Mouse (Mus musculus): ENCODE results near the gene Erp29. TPM values are rescaled to one million over a fixed set of nuclear protein-coding genes. Genes with fewer than 3 reads are reported as not detected.

Gene Erp29
- polyA plus RNA-seq, 1 experiment from 2014 or later, result 145 TPM

DNA sequence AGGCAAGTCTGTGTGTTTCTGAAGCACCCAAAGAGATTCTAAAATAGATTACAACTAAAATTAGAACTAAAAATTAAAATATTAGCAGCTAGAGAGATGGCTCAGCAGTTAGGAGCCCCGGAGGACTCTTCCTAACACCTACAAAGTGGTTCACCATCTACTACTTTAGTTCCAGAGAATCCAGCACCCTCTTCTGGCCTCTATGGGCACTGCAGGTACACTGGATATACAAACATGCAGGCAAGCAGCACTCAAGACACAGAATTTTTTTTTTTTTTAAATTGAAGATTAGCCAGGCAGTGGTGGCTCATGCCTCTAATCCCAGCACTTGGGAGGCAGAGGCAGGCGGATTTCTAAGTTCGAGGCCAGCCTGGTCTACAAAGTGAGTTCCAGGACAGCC lies 8.8 kb downstream of the Erp29 start:
- Histone ChIP-seq H3K9ac (no peak overlapping the region), H3K27me3 (no peaks in the 10 kb centered on the region), H3K36me3 (peaks cover 90% of the 10 kb centered on the region), H3K4me1 (no peaks in the 10 kb centered on the region), H3K27ac (no peak overlapping the region), H3K4me2 (replicated peaks) (no peak overlapping the region), H3K4me3 (no peak overlapping the region), H3K9me3 (replicated peaks) (no peaks in the 10 kb centered on the region; the same call in 1 of the 2 replicates)
- no peak for ATAC-seq (ENCODE audit: low FRiP score)
- WGBS, result 99% methylated on average over 3 of the region's 3 CpGs

DNA sequence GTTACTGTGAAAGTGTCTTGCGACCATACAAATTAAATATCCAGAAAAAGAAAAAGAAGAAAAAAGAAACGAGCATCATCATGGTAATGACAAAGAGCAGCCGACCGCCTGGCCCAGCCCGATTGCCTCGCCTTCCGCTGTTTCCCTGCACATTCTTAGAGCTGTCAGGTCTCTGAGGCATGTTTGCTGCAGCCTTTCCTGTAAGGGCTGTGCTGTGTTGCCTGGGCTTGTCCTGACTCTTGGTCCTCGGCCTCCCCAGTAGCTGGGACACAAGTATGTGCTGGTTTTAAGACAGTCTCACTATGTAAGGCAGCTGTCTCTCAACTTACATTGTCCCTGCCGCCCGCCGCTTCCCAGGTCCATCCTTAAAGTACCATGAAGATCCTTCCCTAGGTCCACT lies 13.6 kb downstream of the Erp29 start:
- no peak for ATAC-seq (ENCODE audit: low FRiP score)
- no peaks in the 10 kb centered on the region for H3K4me1 ChIP-seq
- no peaks in the 10 kb centered on the region for H3K9me3 ChIP-seq (replicated peaks)
- H3K27ac ChIP-seq, result no peak overlapping the region
- no peak overlapping the region for H3K4me3 ChIP-seq
- 97% methylated on average over 11 of the region's 11 CpGs for WGBS
- H3K27me3 ChIP-seq, result no peaks in the 10 kb centered on the region
- no peak overlapping the region for H3K4me2 ChIP-seq (replicated peaks)
- peaks cover 87% of the 10 kb centered on the region for H3K36me3 ChIP-seq
- H3K9ac ChIP-seq, result no peak overlapping the region

GRCm38 (mm10) chr5:121438131-121438530 lies 14.2 kb downstream of the Erp29 start:
- no peaks in the 10 kb centered on the region for H3K4me1 ChIP-seq
- no peak overlapping the region for H3K4me3 ChIP-seq
- H3K36me3 ChIP-seq, result peaks cover 87% of the 10 kb centered on the region
- no peak overlapping the region for H3K4me2 ChIP-seq (replicated peaks)
- no peak for ATAC-seq (ENCODE audit: low FRiP score)
- no peaks in the 10 kb centered on the region for H3K27me3 ChIP-seq
- no peak overlapping the region for H3K9ac ChIP-seq
- no peak overlapping the region for H3K27ac ChIP-seq
- no peaks in the 10 kb centered on the region for H3K9me3 ChIP-seq (replicated peaks)
- 88% methylated on average over 5 of the region's 5 CpGs for WGBS

GRCm38 (mm10) chr5:121428954-121429353 lies 23.4 kb downstream of the Erp29 start:
- no peak overlapping the region for H3K9ac ChIP-seq
- no peak overlapping the region for H3K4me3 ChIP-seq
- H3K27ac ChIP-seq, result no peak overlapping the region
- H3K27me3 ChIP-seq, result no peaks in the 10 kb centered on the region
- ATAC-seq (ENCODE audit: low FRiP score), result no peak
- H3K36me3 ChIP-seq, result peaks cover 99% of the 10 kb centered on the region
- H3K4me2 ChIP-seq (replicated peaks), result no peak overlapping the region
- H3K4me1 ChIP-seq, result no peaks in the 10 kb centered on the region
- H3K9me3 ChIP-seq (replicated peaks), result no peaks in the 10 kb centered on the region
- 98% methylated on average over 3 of the region's 3 CpGs for WGBS

DNA sequence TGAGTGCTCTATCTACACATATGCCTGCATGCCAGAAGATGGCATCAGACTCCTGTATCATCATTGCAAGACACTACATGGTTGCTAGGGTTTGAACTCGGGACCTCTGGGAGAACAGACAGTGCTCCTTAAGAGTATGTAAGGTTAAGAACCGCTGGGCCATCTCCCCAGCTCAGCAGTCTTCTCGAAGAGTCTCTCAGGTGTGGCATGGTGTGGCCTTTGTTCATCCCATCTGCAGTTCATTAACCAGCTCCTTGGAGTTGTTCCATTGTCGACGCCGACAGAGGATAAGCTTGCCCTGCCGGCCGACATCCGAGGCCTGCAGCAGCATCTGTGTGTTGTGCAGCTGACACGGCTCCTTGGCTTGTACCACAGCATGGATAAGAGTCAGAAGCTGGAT lies 29.0 kb downstream of the Erp29 start:
- H3K27me3 ChIP-seq, result no peaks in the 10 kb centered on the region
- H3K9ac ChIP-seq, result no peak overlapping the region
- H3K4me1 ChIP-seq, result no peaks in the 10 kb centered on the region
- no peak overlapping the region for H3K27ac ChIP-seq
- no peak overlapping the region for H3K4me3 ChIP-seq
- H3K4me2 ChIP-seq (replicated peaks), result no peak overlapping the region
- no peaks in the 10 kb centered on the region for H3K9me3 ChIP-seq (replicated peaks)
- 90% methylated on average over 10 of the region's 10 CpGs for WGBS
- peaks cover 95% of the 10 kb centered on the region for H3K36me3 ChIP-seq
- ATAC-seq (ENCODE audit: low FRiP score), result no peak

GRCm38 (mm10) chr5:121422787-121423186 lies 29.5 kb downstream of the Erp29 start:
- no peak overlapping the region for H3K9ac ChIP-seq
- H3K36me3 ChIP-seq, result peaks cover 95% of the 10 kb centered on the region
- no peak for ATAC-seq (ENCODE audit: low FRiP score)
- no peaks in the 10 kb centered on the region for H3K27me3 ChIP-seq
- H3K27ac ChIP-seq, result no peak overlapping the region
- WGBS, result 95% methylated on average over 6 of the region's 6 CpGs
- no peak overlapping the region for H3K4me2 ChIP-seq (replicated peaks)
- no peak overlapping the region for H3K4me3 ChIP-seq
- no peaks in the 10 kb centered on the region for H3K9me3 ChIP-seq (replicated peaks)
- no peaks in the 10 kb centered on the region for H3K4me1 ChIP-seq

GRCm38 (mm10) chr5:121420721-121421120 lies 31.6 kb downstream of the Erp29 start:
- ATAC-seq (ENCODE audit: low FRiP score), result no peak
- H3K27me3 ChIP-seq, result no peaks in the 10 kb centered on the region
- H3K27ac ChIP-seq, result no peak overlapping the region
- H3K36me3 ChIP-seq, result peaks cover 95% of the 10 kb centered on the region
- no peaks in the 10 kb centered on the region for H3K9me3 ChIP-seq (replicated peaks)
- no peak overlapping the region for H3K4me2 ChIP-seq (replicated peaks)
- 92% methylated on average over 9 of the region's 9 CpGs for WGBS
- H3K4me1 ChIP-seq, result no peaks in the 10 kb centered on the region
- H3K4me3 ChIP-seq, result no peak overlapping the region
- H3K9ac ChIP-seq, result no peak overlapping the region

- H3K9ac ChIP-seq, result no peak overlapping the region
- H3K27me3 ChIP-seq, result no peaks in the 10 kb centered on the region
- peaks cover 73% of the 10 kb centered on the region for H3K36me3 ChIP-seq
- H3K9me3 ChIP-seq (replicated peaks), result no peaks in the 10 kb centered on the region
- H3K4me3 ChIP-seq, result no peak overlapping the region
- no peaks in the 10 kb centered on the region for H3K4me1 ChIP-seq
- 100% methylated on average over 4 of the region's 4 CpGs for WGBS
- ATAC-seq (ENCODE audit: low FRiP score), result no peak
- H3K4me2 ChIP-seq (replicated peaks), result no peak overlapping the region
- H3K27ac ChIP-seq, result no peak overlapping the region
These were observed 41.3 kb downstream of the Erp29 start for GRCm38 (mm10) chr5:121410975-121411374.

- H3K9me3 ChIP-seq (replicated peaks), result no peaks in the 10 kb centered on the region
These were observed 44.5 kb downstream of the Erp29 start for GRCm38 (mm10) chr5:121407856-121408255.

GRCm38 (mm10) chr5:121400849-121401248 lies 51.5 kb downstream of the Erp29 start:
- WGBS, result 88% methylated on average over 5 of the region's 5 CpGs
- H3K36me3 ChIP-seq, result peaks cover 4% of the 10 kb centered on the region; the same call in 1 of the 2 replicates
- H3K4me3 ChIP-seq, result no peak overlapping the region
- H3K9me3 ChIP-seq (replicated peaks), result no peaks in the 10 kb centered on the region
- H3K27ac ChIP-seq, result no peak overlapping the region
- no peaks in the 10 kb centered on the region for H3K27me3 ChIP-seq
- no peak for ATAC-seq (ENCODE audit: low FRiP score)
- H3K9ac ChIP-seq, result no peak overlapping the region
- H3K4me1 ChIP-seq, result peaks cover 15% of the 10 kb centered on the region
- H3K4me2 ChIP-seq (replicated peaks), result no peak overlapping the region

More at GRCm38 (mm10) chr5:121407856-121408255, 44.5 kb downstream of the Erp29 start:
- WGBS, result 92% methylated on average over 8 of the region's 8 CpGs
- H3K27me3 ChIP-seq, result no peaks in the 10 kb centered on the region
- no peak overlapping the region for H3K27ac ChIP-seq
- H3K9ac ChIP-seq, result no peak overlapping the region
- peaks cover 45% of the 10 kb centered on the region for H3K36me3 ChIP-seq
- no peak overlapping the region for H3K4me3 ChIP-seq
- no peak overlapping the region for H3K4me2 ChIP-seq (replicated peaks)
- H3K4me1 ChIP-seq, result no peaks in the 10 kb centered on the region
- ATAC-seq (ENCODE audit: low FRiP score), result no peak

GRCm38 (mm10) chr5:121400064-121400463 lies 52.2 kb downstream of the Erp29 start:
- Histone ChIP-seq H3K4me3 (no peak overlapping the region), H3K9ac (no peak overlapping the region), H3K36me3 (peaks cover 4% of the 10 kb centered on the region; the same call in 1 of the 2 replicates), H3K27ac (no peak overlapping the region), H3K4me1 (peaks cover 15% of the 10 kb centered on the region), H3K27me3 (no peaks in the 10 kb centered on the region), H3K4me2 (replicated peaks) (no peak overlapping the region), H3K9me3 (replicated peaks) (no peaks in the 10 kb centered on the region)
- WGBS, result 73% methylated on average over 5 of the region's 5 CpGs
- ATAC-seq (ENCODE audit: low FRiP score), result no peak

DNA sequence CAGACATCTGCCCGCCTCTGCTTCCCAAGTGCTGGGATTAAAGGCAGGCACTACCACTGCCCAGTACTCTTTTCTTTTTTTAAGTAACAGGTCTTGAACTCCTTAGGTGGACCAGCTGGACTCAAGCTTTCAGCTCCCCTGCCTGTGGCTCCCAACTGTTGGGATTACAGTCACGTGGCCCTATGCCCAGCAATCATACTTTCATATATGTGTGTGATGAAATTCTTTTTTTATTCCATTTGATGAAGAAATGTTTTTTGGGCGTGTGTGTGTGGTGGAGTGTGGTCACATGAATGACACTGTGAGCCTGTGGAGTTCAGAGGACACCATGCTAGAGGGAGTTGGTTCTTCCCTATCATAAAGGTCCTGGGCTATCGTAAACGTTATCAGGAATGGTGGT lies 52.8 kb downstream of the Erp29 start:
- H3K9me3 ChIP-seq (replicated peaks), result no peaks in the 10 kb centered on the region
- peaks cover 4% of the 10 kb centered on the region; the same call in 1 of the 2 replicates for H3K36me3 ChIP-seq
- H3K27ac ChIP-seq, result no peak overlapping the region
- no peaks in the 10 kb centered on the region for H3K27me3 ChIP-seq
- WGBS, result 90% methylated on average over 5 of the region's 5 CpGs
- peak overlapping the region; percentile 96; the same call in 1 of the 2 replicates for H3K4me2 ChIP-seq (replicated peaks)
- no peak for ATAC-seq (ENCODE audit: low FRiP score)
- H3K9ac ChIP-seq, result no peak overlapping the region
- peak overlapping the region; percentile 79; the same call in 1 of the 2 replicates for H3K4me3 ChIP-seq
- peaks cover 15% of the 10 kb centered on the region for H3K4me1 ChIP-seq

GRCm38 (mm10) chr5:121398965-121399462 lies 53.3 kb downstream of the Erp29 start:
- peak overlapping the region; percentile 88 for H3K9ac ChIP-seq
- H3K9me3 ChIP-seq (replicated peaks), result no peaks in the 10 kb centered on the region
- H3K4me1 ChIP-seq, result peaks cover 15% of the 10 kb centered on the region
- peak overlapping the region; percentile 96 for H3K4me2 ChIP-seq (replicated peaks)
- H3K4me3 ChIP-seq, result peak overlapping the region; percentile 79
- ATAC-seq (ENCODE audit: low FRiP score), result no peak
- H3K36me3 ChIP-seq, result peaks cover 4% of the 10 kb centered on the region; the same call in 1 of the 2 replicates
- 57% methylated on average over 9 of the region's 9 CpGs for WGBS
- H3K27me3 ChIP-seq, result no peaks in the 10 kb centered on the region
- H3K27ac ChIP-seq, result no peak overlapping the region

Data from hindbrain, embryonic 12.5 days (tissue).